Mouse (Mus musculus) urinary bladder, adult 2 months (tissue): Measurements from ENCODE around the gene Siah1a. TPM values are rescaled to one million over a fixed set of nuclear protein-coding genes. Genes with fewer than 3 reads are reported as not detected.

Source experiments
- DNase-seq: peaks from one replicate; pipeline ENCODE4 v3.0.0; 2022; ENCODE audit warnings: low spot score
- polyA plus RNA-seq: library from polyadenylated mRNA; depleted of rRNA; stranded (reverse); fragments of >200 nt; gene quantifications from 2 replicates; pipeline ENCODE4 v1.2.3, GENCODE M21; 2012

The Siah1a gene
- polyA plus RNA-seq, 1 experiment = 30.7 TPM

GRCm38 (mm10) chr8:86744313-86745220, 1.2 kb downstream of the Siah1a start:
- no peak for DNase-seq

- DNase-seq = no peak
Observed at GRCm38 (mm10) chr8:86742605-86743345, 3.0 kb downstream of the Siah1a start.

GRCm38 (mm10) chr8:86741627-86742026, 4.1 kb downstream of the Siah1a start:
- DNase-seq = no peak

- DNase-seq = no peak
Observed at GRCm38 (mm10) chr8:86740899-86741298, 4.8 kb downstream of the Siah1a start.

GRCm38 (mm10) chr8:86735446-86736111, 10.2 kb downstream of the Siah1a start:
- DNase-seq = no peak

DNA sequence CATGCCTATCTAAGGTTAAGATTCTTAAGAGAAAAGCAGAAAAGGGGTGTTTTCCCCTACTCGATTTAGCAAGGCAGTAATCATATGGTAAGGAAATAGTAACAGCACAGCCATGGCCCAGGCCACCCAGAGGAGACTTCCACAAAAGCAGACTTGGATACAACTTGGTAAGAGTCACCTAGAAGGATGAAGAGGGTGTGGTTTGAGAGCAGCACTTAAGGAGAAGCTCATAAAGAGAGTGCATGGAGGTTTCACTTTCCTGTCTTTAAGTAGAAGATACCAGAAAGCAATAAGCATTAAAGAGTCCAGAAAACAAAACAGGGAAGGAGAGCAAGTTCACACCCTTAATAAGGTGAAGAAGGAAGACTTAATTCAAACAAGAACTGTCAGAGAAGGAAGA, 10.8 kb downstream of the Siah1a start:
- DNase-seq = no peak

- DNase-seq = no peak
Observed at GRCm38 (mm10) chr8:86734171-86734570, 11.6 kb downstream of the Siah1a start.

- no peak for DNase-seq
Observed at GRCm38 (mm10) chr8:86730860-86731259, 14.9 kb downstream of the Siah1a start.

DNA sequence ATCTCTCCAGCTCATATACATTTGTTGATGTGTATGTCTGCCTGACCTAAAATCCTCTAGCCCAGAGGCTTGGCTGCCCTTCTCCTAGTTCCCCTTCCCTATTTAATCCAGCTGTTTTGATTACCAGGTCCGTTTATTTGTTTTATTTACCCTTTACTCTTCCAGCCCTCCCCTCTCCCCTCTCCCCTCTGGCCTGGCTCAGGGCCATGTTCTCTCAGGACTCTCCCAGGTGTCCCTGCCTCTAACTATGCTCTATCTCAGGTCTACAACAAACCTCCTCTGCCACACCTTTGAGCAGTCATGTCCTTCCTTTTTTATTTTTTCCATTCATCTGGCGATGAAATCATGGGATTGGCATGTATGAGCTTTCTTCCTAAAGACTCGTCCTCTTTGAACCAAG, 15.4 kb downstream of the Siah1a start:
- no peak for DNase-seq

GRCm38 (mm10) chr8:86728224-86728950, 17.3 kb downstream of the Siah1a start:
- no peak for DNase-seq

DNA sequence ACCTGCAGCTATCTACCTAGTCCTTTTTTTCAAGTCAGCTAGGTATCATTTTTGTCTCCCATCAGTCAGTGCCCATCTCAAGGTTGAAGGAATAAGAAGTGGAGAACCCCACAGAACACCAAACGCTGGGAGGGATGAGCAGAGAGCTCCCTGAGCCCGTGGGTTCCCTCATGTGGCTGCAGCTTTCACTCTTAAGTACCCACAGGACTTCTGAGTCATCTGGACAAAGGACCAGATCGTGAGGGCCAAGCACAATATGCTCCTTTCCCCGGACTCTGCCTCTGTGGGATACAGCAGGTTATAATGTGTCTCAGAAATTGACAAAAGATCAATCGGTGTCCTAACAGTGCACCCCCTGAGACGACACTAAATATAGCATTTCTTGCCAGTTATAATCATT, 18.8 kb downstream of the Siah1a start:
- DNase-seq = no peak

GRCm38 (mm10) chr8:86721490-86721889, 24.2 kb downstream of the Siah1a start:
- DNase-seq = no peak

- no peak for DNase-seq
Observed at GRCm38 (mm10) chr8:86720756-86721459, 24.8 kb downstream of the Siah1a start.

- no peak for DNase-seq
Observed at GRCm38 (mm10) chr8:86719368-86719767, 26.4 kb downstream of the Siah1a start.

DNA sequence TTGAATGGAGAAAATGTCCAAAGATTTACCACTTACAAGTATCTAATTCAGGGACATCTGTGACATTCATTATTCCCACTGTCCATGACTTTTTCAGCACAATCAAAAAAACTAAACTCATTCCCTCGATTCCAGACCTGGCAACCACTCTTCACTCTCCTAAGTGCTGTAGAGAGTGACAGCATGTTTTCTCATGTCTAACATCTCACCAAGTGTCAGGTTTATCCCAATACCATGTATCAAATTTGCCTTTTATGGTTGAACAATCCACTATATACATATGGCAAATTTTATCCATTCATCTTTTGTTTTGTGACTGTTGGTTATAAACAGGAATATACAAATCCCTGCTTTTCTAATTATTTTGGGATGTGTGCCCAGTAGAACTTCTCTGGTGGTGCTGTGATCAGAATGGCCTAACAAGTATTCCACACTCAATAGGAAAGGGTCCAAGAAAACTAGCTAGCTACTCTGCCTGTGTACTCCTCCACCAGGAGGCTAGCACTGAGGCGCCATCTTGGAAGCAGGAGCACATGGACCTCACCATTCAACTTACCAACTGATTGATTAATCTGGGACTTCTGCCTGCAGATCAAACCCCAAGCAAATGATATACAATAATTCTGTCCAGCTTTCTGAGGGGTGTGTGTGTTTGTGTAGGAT, 27.3 kb downstream of the Siah1a start:
- no peak for DNase-seq

DNA sequence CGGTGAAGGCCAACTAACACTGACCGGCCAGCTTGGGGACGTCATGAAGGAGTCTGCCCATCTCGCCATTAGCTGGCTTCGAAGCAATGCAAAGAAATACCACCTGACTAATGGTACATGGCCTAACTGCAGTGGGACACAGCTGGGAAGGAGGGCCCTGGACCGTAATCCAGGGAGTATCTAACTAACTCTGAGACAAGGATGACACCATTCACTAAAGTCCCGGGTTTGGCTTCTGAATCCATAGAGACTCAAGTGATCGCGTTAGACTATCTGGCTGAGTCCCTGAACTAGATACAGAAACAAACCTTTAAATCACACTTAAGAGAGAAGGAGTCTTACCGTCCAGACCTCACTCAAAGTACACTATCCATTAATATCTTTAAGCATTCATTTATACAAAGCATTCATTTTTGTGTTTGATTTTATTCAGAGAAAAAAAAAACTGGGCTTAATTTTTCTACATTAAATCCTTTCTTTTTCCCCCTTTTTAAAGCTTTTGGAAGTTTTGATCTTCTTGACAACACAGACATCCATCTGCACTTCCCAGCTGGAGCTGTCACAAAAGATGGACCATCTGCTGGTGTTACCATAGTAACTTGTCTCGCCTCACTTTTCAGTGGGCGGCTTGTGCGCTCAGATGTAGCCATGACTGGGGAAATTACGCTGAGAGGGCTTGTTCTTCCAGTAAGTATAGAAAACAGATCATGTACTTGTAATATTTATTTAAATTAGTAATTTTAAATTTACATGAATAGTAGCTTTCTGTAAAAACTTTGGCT, 32.1 kb downstream of the Siah1a start:
- DNase-seq = no peak

- no peak for DNase-seq
Observed at GRCm38 (mm10) chr8:86712594-86712993, 33.1 kb downstream of the Siah1a start.

DNA sequence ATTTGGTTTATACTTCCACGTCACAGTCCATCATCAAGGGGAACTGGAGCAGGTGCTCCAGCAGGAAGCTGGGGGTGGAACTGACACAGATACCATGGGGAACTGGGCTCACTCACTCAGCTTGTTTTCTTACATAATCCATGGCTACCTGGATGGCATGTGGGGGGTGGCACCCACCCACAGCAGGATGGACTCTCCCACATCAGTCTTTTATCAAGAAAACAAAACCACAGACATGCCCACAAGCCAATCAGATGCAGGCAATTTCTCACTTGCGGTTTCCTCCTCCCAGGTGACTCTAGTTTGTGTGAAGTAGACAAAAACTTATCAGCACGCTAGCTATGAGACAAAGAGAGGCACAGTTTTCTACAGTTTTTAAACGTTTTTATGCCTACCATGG, 37.9 kb downstream of the Siah1a start:
- DNase-seq = no peak

DNA sequence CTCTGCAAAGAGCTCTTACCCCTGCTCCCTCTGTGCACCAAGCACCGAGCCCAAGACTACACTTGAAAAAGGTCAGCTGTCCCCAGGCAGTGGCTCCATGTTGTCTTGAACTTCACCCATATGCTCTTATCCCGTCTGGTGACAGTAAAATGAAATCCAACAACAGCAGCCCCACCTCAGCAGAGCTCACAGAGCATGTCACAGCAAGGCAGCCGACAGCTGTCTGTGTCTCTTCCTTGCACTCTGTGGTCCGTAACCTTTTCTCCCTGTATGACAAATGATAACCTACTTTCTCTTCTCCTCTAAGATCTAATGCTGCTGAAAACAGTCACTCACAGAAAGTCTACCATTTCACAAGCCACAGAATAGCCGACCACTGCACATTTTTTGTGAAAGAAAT, 39.0 kb downstream of the Siah1a start:
- DNase-seq = no peak

- DNase-seq = no peak
Observed at GRCm38 (mm10) chr8:86705317-86705716, 40.4 kb downstream of the Siah1a start.
